Mouse (Mus musculus): Measurements from ENCODE around the gene Btbd9.

DNA sequence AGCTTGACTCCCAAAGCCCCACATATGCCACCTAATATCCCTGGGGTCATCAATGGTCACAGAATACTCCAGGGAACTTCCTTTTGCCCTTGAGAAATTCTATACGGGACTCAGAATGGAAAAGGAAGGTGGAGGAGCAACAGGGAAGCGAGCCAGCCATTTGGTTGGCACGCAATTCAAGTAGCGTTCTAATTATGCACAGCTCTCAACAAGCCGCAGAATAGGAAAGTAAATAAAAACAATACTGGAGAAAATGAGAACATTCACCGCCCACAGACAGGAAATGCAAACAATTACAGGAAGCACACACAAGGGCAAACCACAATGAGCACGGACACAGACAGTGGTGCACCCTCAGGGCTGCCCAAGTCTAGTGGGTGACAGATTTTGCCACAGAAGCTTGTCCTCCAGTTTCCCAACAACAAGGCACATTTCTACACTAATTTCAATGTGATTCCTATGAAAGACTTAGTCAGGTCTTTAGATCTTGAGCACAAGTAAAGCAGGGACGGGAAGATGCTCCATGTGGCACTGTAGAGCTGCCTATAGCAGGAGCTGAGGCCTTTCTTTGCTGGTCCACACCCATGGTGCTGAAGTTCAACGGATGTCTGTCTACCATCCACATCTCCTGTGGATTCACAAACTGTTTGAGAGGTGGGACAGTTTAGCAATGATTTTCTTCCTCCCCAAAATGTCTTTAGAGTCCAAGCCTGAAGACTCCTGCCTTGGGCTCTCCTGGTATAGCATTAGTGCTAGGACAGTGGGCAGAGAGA lies 232.4 kb downstream of the Btbd9 start:
- TF ChIP-seq CTCF (IDR thresholded peaks at IDR 0.05; ENCODE audit: extremely low read depth, insufficient read depth, insufficient read length, insufficient replicate concordance) (no peak), POLR2A (IDR thresholded peaks at IDR 0.05; ENCODE audit: low read depth, low read length) (no peak)
